Mouse (Mus musculus) urinary bladder, postnatal 4 days (tissue): Measurements from ENCODE around the gene Gm20671.
"Not testable (repeated sequence)": the region's sequence is repeated elsewhere in the genome, so short reads cannot be mapped to it uniquely, and the experiment has no call there.

Experiments used
- DNase-seq, 2 experiments: peaks; one replicate each; pipeline ENCODE4 v3.0.0; 2021 to 2022; ENCODE audit warnings: low spot score in 2 of 2

The Gm20671 gene

GRCm38 (mm10) chr5:32827009-32827408 lies at the start of gene Gm20671:
TSS of gene Gm20671 (minus strand) at chr5:32827109.
- no peak for DNase-seq

- DNase-seq = no peak
These were observed 45.4 kb upstream of the Gm20671 start for GRCm38 (mm10) chr5:32872346-32872745.

- DNase-seq = no peak
These were observed 42.6 kb upstream of the Gm20671 start for GRCm38 (mm10) chr5:32869389-32870024.

- peak; percentile 91 to 92 for DNase-seq
These were observed 36.6 kb upstream of the Gm20671 start, which contains the start of gene Depdc5 for GRCm38 (mm10) chr5:32863253-32864228. TSS of gene Depdc5 (plus strand) at chr5:32863701.

GRCm38 (mm10) chr5:32862469-32863132 lies 35.7 kb upstream of the Gm20671 start:
- no peak for DNase-seq

- DNase-seq = no peak
These were observed 34.2 kb upstream of the Gm20671 start for GRCm38 (mm10) chr5:32861082-32861481.

GRCm38 (mm10) chr5:32857781-32858220 lies 30.9 kb upstream of the Gm20671 start:
- no peak for DNase-seq

GRCm38 (mm10) chr5:32855274-32855673 lies 28.4 kb upstream of the Gm20671 start:
- not testable (repeated sequence) for DNase-seq

GRCm38 (mm10) chr5:32854818-32855217 lies 27.9 kb upstream of the Gm20671 start:
- DNase-seq = no peak

GRCm38 (mm10) chr5:32853731-32854507 lies 27.0 kb upstream of the Gm20671 start, which contains the start of gene Prr14l:
TSS of gene Prr14l (minus strand) at chr5:32854256.
- peak; percentile 95 to 99 for DNase-seq

- DNase-seq = no peak
These were observed 25.1 kb upstream of the Gm20671 start for GRCm38 (mm10) chr5:32852026-32852425.

- not testable (repeated sequence) for DNase-seq
These were observed 22.7 kb upstream of the Gm20671 start for GRCm38 (mm10) chr5:32849580-32849979.

GRCm38 (mm10) chr5:32849178-32849577 lies 22.3 kb upstream of the Gm20671 start:
- no peak for DNase-seq

GRCm38 (mm10) chr5:32840029-32840428 lies 13.1 kb upstream of the Gm20671 start:
- no peak for DNase-seq

- no peak for DNase-seq
These were observed 10.1 kb upstream of the Gm20671 start for GRCm38 (mm10) chr5:32836976-32837375.

- no peak for DNase-seq
These were observed 7.6 kb upstream of the Gm20671 start for GRCm38 (mm10) chr5:32834497-32834896.

GRCm38 (mm10) chr5:32830054-32830453 lies 3.1 kb upstream of the Gm20671 start:
- DNase-seq = no peak

- not testable (repeated sequence) for DNase-seq
These were observed 1.9 kb upstream of the Gm20671 start for GRCm38 (mm10) chr5:32828766-32829165.

- DNase-seq = no peak
These were observed 6.4 kb downstream of the Gm20671 start for GRCm38 (mm10) chr5:32820471-32820870.

- no peak for DNase-seq
These were observed 11.5 kb downstream of the Gm20671 start for GRCm38 (mm10) chr5:32815396-32815795.

- not testable (repeated sequence) for DNase-seq
These were observed 40.5 kb downstream of the Gm20671 start for GRCm38 (mm10) chr5:32786454-32786853.
